Mouse (Mus musculus): ENCODE data around the gene Macf1. TPM values are rescaled to one million over a fixed set of nuclear protein-coding genes. Genes with fewer than 3 reads are reported as not detected.
"Not testable (repeated sequence)": the region's sequence is repeated elsewhere in the genome, so short reads cannot be mapped to it uniquely, and the experiment has no call there.

Macf1 gene
- polyA plus RNA-seq, 1 experiment = 142 TPM

DNA sequence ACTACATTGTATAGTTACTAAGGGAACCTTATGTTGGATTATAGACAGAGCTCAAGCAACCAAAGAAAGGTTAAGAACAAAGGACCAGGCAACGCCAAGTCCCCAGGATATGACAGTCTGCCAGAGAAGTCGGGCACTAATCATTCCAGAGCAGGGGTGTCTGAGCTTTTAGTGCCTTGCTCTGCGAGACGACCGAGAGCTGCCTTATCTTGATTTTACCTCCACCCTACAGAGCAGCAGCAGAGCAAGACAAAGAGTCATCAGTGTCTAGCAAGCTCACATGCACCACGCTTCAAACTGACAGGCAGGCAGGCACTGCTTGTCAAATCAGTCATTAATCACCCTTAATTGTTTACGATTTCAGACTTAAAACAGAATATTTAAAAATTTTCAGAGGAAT lies 237.4 kb downstream of the Macf1 start:
- no peak for DNase-seq (ENCODE audit: low read depth in 1 of 2, low spot score in 2 of 2)
- H3K36me3 ChIP-seq (ENCODE audit: control insufficient read depth, insufficient read depth, low read length) = peaks cover 54% of the 10 kb centered on the region
- TF ChIP-seq POLR2A (IDR thresholded peaks at IDR 0.05; ENCODE audit: low read depth, low read length) (no peak), CTCF (IDR thresholded peaks at IDR 0.05; ENCODE audit: extremely low read depth, insufficient read depth, insufficient read length, insufficient replicate concordance) (no peak)

DNA sequence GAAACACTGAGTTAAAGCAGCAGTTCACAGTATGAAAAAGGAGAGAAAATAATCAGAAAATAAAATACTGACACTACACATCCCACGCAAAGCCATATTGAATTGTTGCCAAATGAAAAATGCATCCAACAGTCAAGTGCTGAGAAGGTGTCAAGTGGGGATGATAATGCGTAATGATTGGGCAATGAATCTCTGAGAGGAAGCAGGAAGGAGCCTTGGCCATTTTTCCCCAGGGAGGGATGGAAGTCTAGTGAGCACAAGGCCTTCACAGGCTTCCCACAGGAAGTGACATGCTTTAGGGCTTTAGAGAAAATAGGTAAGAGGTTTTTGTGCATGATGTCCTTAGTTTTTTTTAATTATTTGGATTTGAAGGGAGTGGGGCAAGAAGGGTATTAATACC lies 237.9 kb downstream of the Macf1 start:
- H3K36me3 ChIP-seq (ENCODE audit: control insufficient read depth, insufficient read depth, low read length) = peaks cover 51% of the 10 kb centered on the region
- H3K27me3 ChIP-seq (ENCODE audit: control insufficient read depth, insufficient read depth, low read length) = not testable (repeated sequence)

More for the DNA sequence above, 237.4 kb downstream of the Macf1 start:
- Histone ChIP-seq H3K27ac (ENCODE audit: insufficient read depth, low read length) (no peak overlapping the region; the same call in 1 of the 2 replicates), H3K4me1 (ENCODE audit: control insufficient read depth, insufficient read depth, insufficient read length) (no peaks in the 10 kb centered on the region), H3K4me3 (ENCODE audit: extremely low read depth, insufficient read depth, insufficient read length) (no peak overlapping the region), H3K27me3 (ENCODE audit: control insufficient read depth, insufficient read depth, low read length) (no peaks in the 10 kb centered on the region)
- WGBS = 84% methylated on average over 7 of the region's 7 CpGs

DNA sequence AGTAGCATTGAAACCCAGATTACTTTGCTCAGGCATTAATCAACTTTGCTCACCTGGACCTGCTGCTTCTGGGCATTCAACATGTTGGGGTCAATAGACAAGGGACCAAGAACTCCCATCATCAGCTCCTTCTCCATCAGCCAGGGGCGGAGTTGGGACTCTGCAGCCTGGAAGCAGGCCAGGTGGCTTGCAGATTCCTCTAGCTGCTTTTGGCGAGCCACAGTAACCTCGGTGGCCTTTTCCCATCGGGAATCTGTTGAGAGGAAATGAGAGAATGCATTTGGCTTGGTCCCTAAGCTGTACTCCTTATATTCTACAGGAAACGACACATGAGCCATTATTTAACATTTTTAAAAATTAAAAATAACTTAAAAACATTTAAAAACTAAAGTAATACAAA lies 245.7 kb downstream of the Macf1 start:
- no peak overlapping the region for H3K27ac ChIP-seq (ENCODE audit: insufficient read depth, low read length)
- no peak for DNase-seq (ENCODE audit: low read depth in 1 of 2, low spot score in 2 of 2)
- H3K4me3 ChIP-seq (ENCODE audit: extremely low read depth, insufficient read depth, insufficient read length) = no peak overlapping the region
- H3K36me3 ChIP-seq (ENCODE audit: control insufficient read depth, insufficient read depth, low read length) = peaks cover 50% of the 10 kb centered on the region
- H3K27me3 ChIP-seq (ENCODE audit: control insufficient read depth, insufficient read depth, low read length) = no peaks in the 10 kb centered on the region
- H3K4me1 ChIP-seq (ENCODE audit: control insufficient read depth, insufficient read depth, insufficient read length) = no peaks in the 10 kb centered on the region
- TF ChIP-seq POLR2A (IDR thresholded peaks at IDR 0.05; ENCODE audit: low read depth, low read length) = no peak
- TF ChIP-seq CTCF (IDR thresholded peaks at IDR 0.05; ENCODE audit: extremely low read depth, insufficient read depth, insufficient read length, insufficient replicate concordance) = no peak
- WGBS = 83% methylated on average over 5 of the region's 5 CpGs

More for the DNA sequence above, 237.9 kb downstream of the Macf1 start:
- not testable (repeated sequence) for DNase-seq (ENCODE audit: low read depth in 1 of 2, low spot score in 2 of 2); H3K27ac ChIP-seq (ENCODE audit: insufficient read depth, low read length); H3K4me1 ChIP-seq (ENCODE audit: control insufficient read depth, insufficient read depth, insufficient read length); H3K4me3 ChIP-seq (ENCODE audit: extremely low read depth, insufficient read depth, insufficient read length)
- WGBS = 83% methylated on average over 2 of the region's 2 CpGs

DNA sequence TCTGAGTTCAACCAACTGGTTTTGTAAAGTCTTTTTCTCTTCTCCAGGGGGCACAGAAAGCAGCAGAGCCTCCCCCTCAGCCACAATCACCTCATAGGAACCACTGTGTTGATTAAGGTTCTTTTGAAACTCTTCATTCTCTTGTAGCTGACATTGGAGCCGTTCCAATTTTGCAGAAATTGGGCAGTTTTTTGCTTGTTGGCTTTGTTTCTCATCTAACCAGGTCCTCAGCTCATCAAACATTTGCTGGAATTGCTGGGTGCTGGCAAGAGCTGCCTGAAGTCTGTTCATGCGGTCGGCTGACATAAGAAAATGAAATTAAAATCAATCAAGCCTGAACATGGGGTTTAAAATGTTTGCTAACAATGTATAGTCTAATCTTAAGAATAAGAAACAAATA lies 251.0 kb downstream of the Macf1 start:
- Histone ChIP-seq H3K4me3 (ENCODE audit: extremely low read depth, insufficient read depth, insufficient read length) (no peak overlapping the region), H3K4me1 (ENCODE audit: control insufficient read depth, insufficient read depth, insufficient read length) (no peaks in the 10 kb centered on the region), H3K36me3 (ENCODE audit: control insufficient read depth, insufficient read depth, low read length) (peaks cover 51% of the 10 kb centered on the region), H3K27ac (ENCODE audit: insufficient read depth, low read length) (no peak overlapping the region), H3K27me3 (ENCODE audit: control insufficient read depth, insufficient read depth, low read length) (no peaks in the 10 kb centered on the region)
- no peak for DNase-seq (ENCODE audit: low read depth in 1 of 2, low spot score in 2 of 2)
- WGBS = 96% methylated on average over 3 of the region's 3 CpGs
- TF ChIP-seq CTCF (IDR thresholded peaks at IDR 0.05; ENCODE audit: extremely low read depth, insufficient read depth, insufficient read length, insufficient replicate concordance) = no peak
- no peak for TF ChIP-seq POLR2A (IDR thresholded peaks at IDR 0.05; ENCODE audit: low read depth, low read length)

DNA sequence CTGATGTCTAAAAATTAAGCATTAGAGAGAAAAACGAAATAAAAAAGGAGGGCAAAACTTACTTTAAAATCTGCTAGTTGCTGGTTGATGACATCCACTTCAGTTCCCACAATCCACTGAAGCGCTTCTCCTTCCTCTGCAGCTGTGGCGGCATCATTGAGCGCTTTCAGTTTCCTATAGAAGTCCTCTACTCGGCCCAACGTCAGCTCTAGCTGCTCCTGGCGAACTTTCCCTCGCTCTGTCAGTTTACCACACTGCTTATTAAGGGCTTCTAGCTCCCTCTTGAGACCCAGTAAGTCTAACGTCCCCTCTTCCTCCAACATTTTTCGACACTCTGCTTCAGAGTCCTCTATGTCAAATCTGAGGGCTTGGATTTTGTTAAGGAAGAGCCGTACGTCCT lies 252.2 kb downstream of the Macf1 start:
- no peak for TF ChIP-seq CTCF (IDR thresholded peaks at IDR 0.05; ENCODE audit: extremely low read depth, insufficient read depth, insufficient read length, insufficient replicate concordance)
- TF ChIP-seq POLR2A (IDR thresholded peaks at IDR 0.05; ENCODE audit: low read depth, low read length) = no peak
- no peaks in the 10 kb centered on the region for H3K27me3 ChIP-seq (ENCODE audit: control insufficient read depth, insufficient read depth, low read length)
- no peaks in the 10 kb centered on the region for H3K4me1 ChIP-seq (ENCODE audit: control insufficient read depth, insufficient read depth, insufficient read length)
- no peak for DNase-seq (ENCODE audit: low read depth in 1 of 2, low spot score in 2 of 2)
- H3K4me3 ChIP-seq (ENCODE audit: extremely low read depth, insufficient read depth, insufficient read length) = no peak overlapping the region
- 66% methylated on average over 12 of the region's 12 CpGs for WGBS
- H3K27ac ChIP-seq (ENCODE audit: insufficient read depth, low read length) = no peak overlapping the region
- peaks cover 51% of the 10 kb centered on the region for H3K36me3 ChIP-seq (ENCODE audit: control insufficient read depth, insufficient read depth, low read length)

DNA sequence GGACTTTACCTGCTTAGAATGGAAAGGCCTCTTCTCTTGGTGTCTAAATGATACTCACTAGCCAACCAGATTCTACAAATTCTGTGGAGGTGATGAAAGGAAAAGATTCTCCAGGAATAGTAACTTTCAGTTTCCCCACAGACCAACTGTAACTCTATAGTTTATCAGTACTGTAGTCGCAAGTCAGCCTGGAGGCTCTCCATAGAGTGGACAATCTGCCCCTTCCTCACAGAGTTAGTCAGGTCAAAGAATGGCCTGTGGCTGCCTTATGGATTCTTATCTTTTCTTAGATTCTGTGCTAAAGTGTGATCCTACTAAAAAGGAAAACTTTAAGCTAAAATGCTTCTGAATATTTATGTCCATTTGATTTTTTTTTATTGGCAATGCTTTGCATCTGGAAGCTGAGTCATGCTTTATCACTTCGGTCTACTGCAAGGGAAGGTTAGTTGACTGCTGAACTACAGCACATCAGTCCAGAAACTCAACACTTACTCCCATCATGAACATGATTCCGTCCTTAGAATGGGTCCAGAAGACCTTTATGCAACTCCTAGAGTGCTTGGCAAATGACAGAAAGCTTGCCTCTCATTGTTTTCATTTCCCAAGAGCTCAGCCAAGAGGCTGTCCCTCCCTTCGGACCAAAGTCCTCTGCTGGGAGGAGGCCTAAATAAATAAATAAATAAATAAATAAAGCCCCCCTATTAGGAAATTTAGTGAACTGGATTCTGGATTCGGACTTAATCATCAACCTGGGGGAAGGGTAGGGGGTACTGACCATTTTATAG lies 256.1 kb downstream of the Macf1 start:
- no peak for DNase-seq (ENCODE audit: low read depth in 1 of 2, low spot score in 2 of 2)
- peaks cover 5% of the 10 kb centered on the region for H3K4me1 ChIP-seq (ENCODE audit: control insufficient read depth, insufficient read depth, insufficient read length)
- TF ChIP-seq POLR2A (IDR thresholded peaks at IDR 0.05; ENCODE audit: low read depth, low read length) = no peak
- no peak for TF ChIP-seq CTCF (IDR thresholded peaks at IDR 0.05; ENCODE audit: extremely low read depth, insufficient read depth, insufficient read length, insufficient replicate concordance)
- H3K27me3 ChIP-seq (ENCODE audit: control insufficient read depth, insufficient read depth, low read length) = no peaks in the 10 kb centered on the region
- 81% methylated on average over 5 of the region's 5 CpGs for WGBS
- H3K4me3 ChIP-seq (ENCODE audit: extremely low read depth, insufficient read depth, insufficient read length) = no peak overlapping the region
- H3K36me3 ChIP-seq (ENCODE audit: control insufficient read depth, insufficient read depth, low read length) = peaks cover 33% of the 10 kb centered on the region
- no peak overlapping the region for H3K27ac ChIP-seq (ENCODE audit: insufficient read depth, low read length)

DNA sequence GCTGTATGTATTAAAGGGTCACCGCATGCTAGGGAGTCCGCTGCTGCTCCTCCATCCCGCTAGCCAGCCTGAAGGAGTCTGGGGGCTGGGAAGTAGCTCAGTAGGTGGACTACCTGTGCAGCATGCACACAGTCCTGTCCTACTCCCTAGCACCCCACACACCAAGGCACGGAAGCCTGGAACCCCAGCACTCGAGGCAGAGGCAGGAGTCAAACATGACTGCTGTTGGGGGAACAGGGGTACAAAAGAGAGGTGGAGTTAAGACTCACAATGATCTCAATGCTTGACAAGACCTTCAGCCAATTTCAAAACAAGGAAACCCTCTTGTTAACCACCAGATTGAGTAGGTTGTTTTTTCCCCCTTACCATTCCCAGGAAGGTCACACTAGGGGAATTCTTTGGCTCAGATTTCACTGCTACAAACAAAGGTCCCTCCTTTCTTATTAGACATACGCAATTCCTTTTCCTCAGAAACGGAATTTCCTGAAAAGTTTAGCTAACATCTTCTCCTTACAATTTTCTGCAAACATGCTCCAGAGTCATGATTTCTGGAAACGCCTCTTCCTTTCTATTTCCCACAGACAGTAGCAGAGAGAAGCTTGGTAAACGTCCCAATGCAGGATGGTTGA lies 256.8 kb downstream of the Macf1 start:
- WGBS = 87% methylated on average over 9 of the region's 9 CpGs
- TF ChIP-seq POLR2A (IDR thresholded peaks at IDR 0.05; ENCODE audit: low read depth, low read length) (no peak), CTCF (IDR thresholded peaks at IDR 0.05; ENCODE audit: extremely low read depth, insufficient read depth, insufficient read length, insufficient replicate concordance) (no peak)
- Histone ChIP-seq H3K4me3 (ENCODE audit: extremely low read depth, insufficient read depth, insufficient read length) (no peak overlapping the region), H3K27ac (ENCODE audit: insufficient read depth, low read length) (peak overlapping the region; percentile 52; the same call in 1 of the 2 replicates), H3K36me3 (ENCODE audit: control insufficient read depth, insufficient read depth, low read length) (peaks cover 26% of the 10 kb centered on the region), H3K27me3 (ENCODE audit: control insufficient read depth, insufficient read depth, low read length) (no peaks in the 10 kb centered on the region), H3K4me1 (ENCODE audit: control insufficient read depth, insufficient read depth, insufficient read length) (peaks cover 6% of the 10 kb centered on the region)
- DNase-seq (ENCODE audit: low read depth in 1 of 2, low spot score in 2 of 2) = no peak
